Mouse (Mus musculus) heart, embryonic 14.5 days (tissue): ENCODE measurements around the gene Hbb-bt. TPM values are rescaled to one million over a fixed set of nuclear protein-coding genes. Genes with fewer than 3 reads are reported as not detected.
"Not testable (repeated sequence)": the region's sequence is repeated elsewhere in the genome, so short reads cannot be mapped to it uniquely, and the experiment has no call there.

ENCODE experiments used
- ATAC-seq: fragments of 200-750 bp; cut with Nextera tagmentation; 2 replicates; pipeline ENCODE4 v1.8.0; 2017; ENCODE audit warnings: low read depth, moderate TSS enrichment; ENCODE audit not compliant: insufficient number of reproducible peaks, insufficient read depth, low FRiP score
- H3K27ac ChIP-seq, 2 experiments: fragments of 200-500 bp in 1 of 2; fragments of 300-500 bp in 1 of 2; sonication (generic) in 1 of 2; replicated peaks in 1 of 2; 2 replicates each; pipeline ENCODE4 v1.5.1; 2012 to 2014; ENCODE audit warnings: low read depth in 2 of 2, low read length in 2 of 2, control low read depth in 1 of 2, mild to moderate bottlenecking in 1 of 2, mixed read lengths in 1 of 2; ENCODE audit not compliant: control insufficient read depth in 1 of 2, insufficient read depth in 1 of 2
- H3K27me3 ChIP-seq: fragments of 300-500 bp; sonication (generic); 2 replicates; pipeline ENCODE4 v1.6.1; 2014; ENCODE audit warnings: mild to moderate bottlenecking, low read length, control low read depth; ENCODE audit not compliant: control insufficient read depth, insufficient read depth
- H3K36me3 ChIP-seq: fragments of 300-500 bp; sonication (generic); 2 replicates; pipeline ENCODE4 v1.6.1; 2014; ENCODE audit warnings: mild to moderate bottlenecking, control low read depth, low read length, mixed read lengths; ENCODE audit not compliant: control insufficient read depth, insufficient read depth
- H3K4me1 ChIP-seq, 2 experiments: fragments of 200-500 bp in 1 of 2; fragments of 300-500 bp in 1 of 2; sonication (generic) in 1 of 2; 2 replicates each; pipeline ENCODE4 v1.6.1; 2012 to 2014; ENCODE audit warnings: low read length in 2 of 2, control low read depth in 1 of 2, mixed read lengths in 1 of 2; ENCODE audit not compliant: control insufficient read depth in 2 of 2, insufficient read depth in 2 of 2
- H3K4me2 ChIP-seq: fragments of 300-500 bp; sonication (generic); 2 replicates; pipeline ENCODE4 v1.6.1; 2014; ENCODE audit warnings: mild to moderate bottlenecking, low read length
- H3K4me3 ChIP-seq, 2 experiments: fragments of 200-500 bp in 1 of 2; fragments of 300-500 bp in 1 of 2; sonication (generic) in 1 of 2; 2 replicates each; pipeline ENCODE4 v1.5.1; 2012 to 2014; ENCODE audit warnings: low read length in 2 of 2, mild to moderate bottlenecking in 2 of 2, control low read depth in 1 of 2, low read depth in 1 of 2, moderate library complexity in 1 of 2; ENCODE audit not compliant: control insufficient read depth in 1 of 2, insufficient read depth in 1 of 2
- H3K9ac ChIP-seq: fragments of 300-500 bp; sonication (generic); 2 replicates; pipeline ENCODE4 v1.6.1; 2014; ENCODE audit warnings: mild to moderate bottlenecking, low read length
- H3K9me3 ChIP-seq: fragments of 300-500 bp; sonication (generic); 2 replicates; pipeline ENCODE4 v1.6.1; 2016; ENCODE audit warnings: low read length, control low read depth; ENCODE audit not compliant: control insufficient read depth
- WGBS: fragments of 180-500 bp; shearing (Covaris S2); extraction: QIAGEN DNeasy Blood & Tissue Kit; methylation state at CpG from one replicate; pipeline ENCODE4 v1.1.7; 2014; 5-methylcytosine and 5-hydroxymethylcytosine counted together
- polyA plus RNA-seq: library from polyadenylated mRNA; unstranded; fragments of >200 nt; fragmentation: Nextera tagmentation; extraction: Ambion mirVana; gene quantifications from 2 replicates; pipeline ENCODE4 v1.2.1, GENCODE M21; 2014

The Hbb-bt gene
- polyA plus RNA-seq, 1 experiment from 2014 or later, result 4,945 TPM

DNA sequence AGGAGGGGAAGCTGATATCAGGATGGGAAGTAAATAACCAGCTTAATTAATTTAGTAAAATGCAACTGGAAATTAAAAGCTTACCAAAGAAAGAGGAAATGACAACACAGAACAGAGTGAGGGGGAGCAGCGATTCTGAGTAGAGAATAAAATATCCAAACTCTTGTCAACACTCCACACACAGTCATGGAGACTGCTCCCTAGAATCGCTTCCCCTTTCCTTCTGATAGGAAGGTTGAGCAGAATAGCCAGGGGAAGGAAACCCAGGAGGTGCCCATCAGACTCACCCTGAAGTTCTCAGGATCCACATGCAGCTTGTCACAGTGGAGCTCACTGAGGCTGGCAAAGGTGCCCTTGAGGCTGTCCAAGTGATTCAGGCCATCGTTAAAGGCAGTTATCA lies 644 bp downstream of the Hbb-bt start:
- not testable (repeated sequence) for H3K36me3 ChIP-seq, H3K27ac ChIP-seq, H3K27me3 ChIP-seq, H3K4me2 ChIP-seq, H3K9me3 ChIP-seq, ATAC-seq, H3K4me1 ChIP-seq, H3K9ac ChIP-seq, H3K4me3 ChIP-seq
- WGBS, result no CpG with 5 or more reads among the region's 3 CpGs

- no peak overlapping the region for H3K4me3 ChIP-seq
- H3K4me2 ChIP-seq, result no peak overlapping the region
- no peaks in the 10 kb centered on the region for H3K4me1 ChIP-seq
- no peak overlapping the region for H3K9ac ChIP-seq
- no peaks in the 10 kb centered on the region for H3K27me3 ChIP-seq
- H3K36me3 ChIP-seq, result no peaks in the 10 kb centered on the region
- no peak overlapping the region for H3K27ac ChIP-seq
- ATAC-seq, result no peak
- H3K9me3 ChIP-seq, result no peaks in the 10 kb centered on the region
- 29% methylated on average over 1 of the region's 1 CpGs for WGBS
These were observed 1.6 kb downstream of the Hbb-bt start for GRCm38 (mm10) chr7:103812174-103812573.

- H3K27ac ChIP-seq, result no peak overlapping the region
- H3K4me1 ChIP-seq, result no peaks in the 10 kb centered on the region
- no peaks in the 10 kb centered on the region for H3K9me3 ChIP-seq
- no peak for ATAC-seq
- no peak overlapping the region for H3K4me3 ChIP-seq
- H3K27me3 ChIP-seq, result no peaks in the 10 kb centered on the region
- no peak overlapping the region for H3K9ac ChIP-seq
- no peak overlapping the region for H3K4me2 ChIP-seq
- WGBS, result 73% methylated on average over 1 of the region's 1 CpGs
- no peaks in the 10 kb centered on the region for H3K36me3 ChIP-seq
These were observed 2.5 kb downstream of the Hbb-bt start for GRCm38 (mm10) chr7:103811223-103811845.

DNA sequence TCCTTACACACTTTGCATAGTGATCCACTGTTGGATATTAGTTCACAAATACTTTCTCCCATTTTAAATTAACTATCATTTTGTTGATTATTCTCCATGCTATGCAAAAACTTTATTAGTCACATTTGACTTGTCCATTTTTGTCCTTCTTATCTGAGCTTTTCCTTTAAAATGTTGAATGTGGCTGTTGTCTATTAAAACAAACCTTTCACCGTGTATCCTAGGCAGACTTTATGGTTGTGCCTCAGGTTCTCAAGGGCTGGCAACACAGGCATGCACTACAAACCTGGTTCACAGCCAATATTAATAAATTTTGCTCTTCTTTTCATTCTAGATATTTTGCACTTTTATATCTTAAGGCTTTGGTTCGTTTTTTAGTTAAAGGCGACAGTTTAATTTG lies 3.0 kb downstream of the Hbb-bt start:
- H3K4me2 ChIP-seq, result no peak overlapping the region
- H3K4me1 ChIP-seq, result no peaks in the 10 kb centered on the region
- ATAC-seq, result no peak
- H3K4me3 ChIP-seq, result no peak overlapping the region
- 76% methylated on average over 3 of the region's 3 CpGs for WGBS
- H3K27ac ChIP-seq, result no peak overlapping the region
- H3K9ac ChIP-seq, result no peak overlapping the region
- H3K36me3 ChIP-seq, result no peaks in the 10 kb centered on the region
- H3K27me3 ChIP-seq, result no peaks in the 10 kb centered on the region
- H3K9me3 ChIP-seq, result no peaks in the 10 kb centered on the region

DNA sequence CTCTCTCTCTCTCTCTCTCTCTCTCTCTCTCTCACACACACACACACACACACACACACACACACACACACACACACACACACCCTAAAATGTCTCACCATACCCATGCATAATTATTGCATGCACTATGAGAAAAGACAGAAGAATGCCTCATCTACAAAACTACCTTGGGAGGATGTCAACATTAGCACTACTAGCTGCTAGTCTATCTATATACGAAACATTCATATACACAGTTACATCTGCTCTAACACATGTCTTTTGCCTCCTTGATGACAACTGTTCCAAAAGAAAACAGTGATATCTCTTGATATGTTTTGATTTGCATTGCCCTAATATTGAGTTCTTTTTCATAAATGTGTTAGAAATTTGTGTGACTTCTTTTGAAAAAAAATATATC lies 3.5 kb downstream of the Hbb-bt start:
- Histone ChIP-seq H3K27ac (no peak overlapping the region), H3K9ac (no peak overlapping the region), H3K4me1 (no peaks in the 10 kb centered on the region), H3K9me3 (no peaks in the 10 kb centered on the region), H3K4me2 (no peak overlapping the region), H3K36me3 (no peaks in the 10 kb centered on the region), H3K27me3 (no peaks in the 10 kb centered on the region), H3K4me3 (no peak overlapping the region)
- 69% methylated on average over 1 of the region's 1 CpGs for WGBS
- ATAC-seq, result no peak

DNA sequence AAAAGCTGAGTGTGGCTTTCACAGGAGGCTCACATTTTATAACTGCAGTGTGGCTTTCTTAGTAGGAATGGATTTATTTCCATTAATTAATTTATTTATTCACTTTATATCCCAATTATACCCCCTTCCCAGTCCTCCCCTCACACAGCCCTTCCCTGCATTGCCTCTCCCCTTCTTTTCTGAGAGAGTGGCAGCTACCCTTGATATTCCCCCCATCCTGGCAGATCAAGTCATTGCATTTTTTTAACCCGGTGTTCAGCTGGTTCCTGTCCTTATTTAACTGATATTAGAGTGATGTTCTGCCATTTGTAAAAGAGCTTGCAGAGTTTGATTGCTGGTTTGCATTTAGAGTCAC lies 4.0 kb downstream of the Hbb-bt start:
- H3K4me3 ChIP-seq, result no peak overlapping the region
- no peaks in the 10 kb centered on the region for H3K27me3 ChIP-seq
- H3K4me2 ChIP-seq, result no peak overlapping the region
- H3K27ac ChIP-seq, result no peak overlapping the region
- ATAC-seq, result no peak
- 35% methylated on average over 1 of the region's 1 CpGs for WGBS
- H3K9ac ChIP-seq, result no peak overlapping the region
- no peaks in the 10 kb centered on the region for H3K4me1 ChIP-seq
- no peaks in the 10 kb centered on the region for H3K36me3 ChIP-seq
- no peaks in the 10 kb centered on the region for H3K9me3 ChIP-seq

- no peak overlapping the region for H3K4me2 ChIP-seq
These were observed 4.6 kb downstream of the Hbb-bt start for GRCm38 (mm10) chr7:103808971-103809800.

GRCm38 (mm10) chr7:103808120-103808519 lies 5.7 kb downstream of the Hbb-bt start:
- not testable (repeated sequence) for ATAC-seq, H3K27me3 ChIP-seq, H3K4me2 ChIP-seq, H3K4me1 ChIP-seq, H3K36me3 ChIP-seq, H3K27ac ChIP-seq, H3K9ac ChIP-seq, H3K4me3 ChIP-seq, H3K9me3 ChIP-seq
- WGBS, result 69% methylated on average over 2 of the region's 2 CpGs

More at GRCm38 (mm10) chr7:103808971-103809800, 4.6 kb downstream of the Hbb-bt start:
- Histone ChIP-seq H3K9me3 (no peaks in the 10 kb centered on the region), H3K4me1 (no peaks in the 10 kb centered on the region), H3K27me3 (no peaks in the 10 kb centered on the region), H3K4me3 (no peak overlapping the region), H3K27ac (no peak overlapping the region), H3K9ac (no peak overlapping the region), H3K36me3 (no peaks in the 10 kb centered on the region)
- 19% methylated on average over 5 of the region's 5 CpGs for WGBS
- no peak for ATAC-seq
